Mouse (Mus musculus): ENCODE results near the gene St7. TPM values are rescaled to one million over a fixed set of nuclear protein-coding genes. Genes with fewer than 3 reads are reported as not detected.

Gene St7
- polyA plus RNA-seq, 1 experiment: 18.8 TPM

GRCm38 (mm10) chr6:17851316-17851715 is 158.6 kb downstream of the St7 start:
- H3K27ac ChIP-seq (ENCODE audit: control insufficient read depth, insufficient read depth, low read depth, low read length, poor library complexity): no peak overlapping the region
- TF ChIP-seq CTCF (IDR thresholded peaks at IDR 0.05; ENCODE audit: control insufficient read depth, insufficient read depth, low read length) (no peak), POLR2A (IDR thresholded peaks at IDR 0.05; ENCODE audit: borderline replicate concordance, control insufficient read depth, low read depth, low read length) (no peak)
- 83% methylated on average over 2 of the region's 2 CpGs for WGBS
- no peak overlapping the region for H3K4me3 ChIP-seq (replicated peaks; ENCODE audit: control insufficient read depth, low read depth, low read length)
- H3K4me1 ChIP-seq (ENCODE audit: control insufficient read depth, insufficient read depth, low read length): no peaks in the 10 kb centered on the region

GRCm38 (mm10) chr6:17853587-17854274 is 161.0 kb downstream of the St7 start:
- Histone ChIP-seq H3K27ac (ENCODE audit: control insufficient read depth, insufficient read depth, low read depth, low read length, poor library complexity) (no peak overlapping the region), H3K4me1 (ENCODE audit: control insufficient read depth, insufficient read depth, low read length) (no peaks in the 10 kb centered on the region), H3K4me3 (replicated peaks; ENCODE audit: control insufficient read depth, low read depth, low read length) (no peak overlapping the region)
- TF ChIP-seq CTCF (IDR thresholded peaks at IDR 0.05; ENCODE audit: control insufficient read depth, insufficient read depth, low read length) (no peak), POLR2A (IDR thresholded peaks at IDR 0.05; ENCODE audit: borderline replicate concordance, control insufficient read depth, low read depth, low read length) (no peak)
- WGBS: 88% methylated on average over 5 of the region's 5 CpGs

DNA sequence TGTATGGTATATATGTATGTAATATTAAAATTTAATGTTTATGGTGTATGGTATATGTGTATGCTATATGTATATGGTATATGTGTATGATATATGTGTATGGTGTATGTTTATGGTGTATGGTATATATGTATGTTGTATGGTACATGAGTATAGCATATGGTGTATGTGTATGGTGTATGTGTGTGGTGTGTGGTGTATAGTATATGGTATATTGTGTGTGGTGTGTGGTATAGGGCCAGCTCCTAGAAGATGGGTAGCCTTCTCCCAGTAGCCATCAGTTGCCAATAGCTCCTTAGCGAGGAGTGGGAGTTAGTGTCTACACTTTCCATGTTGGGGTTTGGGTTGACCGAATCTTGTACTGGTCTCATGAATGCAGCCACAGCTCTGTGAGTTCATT is 162.9 kb downstream of the St7 start:
- Histone ChIP-seq H3K4me1 (ENCODE audit: control insufficient read depth, insufficient read depth, low read length) (no peaks in the 10 kb centered on the region), H3K27ac (ENCODE audit: control insufficient read depth, insufficient read depth, low read depth, low read length, poor library complexity) (no peak overlapping the region), H3K4me3 (replicated peaks; ENCODE audit: control insufficient read depth, low read depth, low read length) (no peak overlapping the region)
- WGBS: 94% methylated on average over 2 of the region's 2 CpGs
- TF ChIP-seq POLR2A (IDR thresholded peaks at IDR 0.05; ENCODE audit: borderline replicate concordance, control insufficient read depth, low read depth, low read length): no peak

DNA sequence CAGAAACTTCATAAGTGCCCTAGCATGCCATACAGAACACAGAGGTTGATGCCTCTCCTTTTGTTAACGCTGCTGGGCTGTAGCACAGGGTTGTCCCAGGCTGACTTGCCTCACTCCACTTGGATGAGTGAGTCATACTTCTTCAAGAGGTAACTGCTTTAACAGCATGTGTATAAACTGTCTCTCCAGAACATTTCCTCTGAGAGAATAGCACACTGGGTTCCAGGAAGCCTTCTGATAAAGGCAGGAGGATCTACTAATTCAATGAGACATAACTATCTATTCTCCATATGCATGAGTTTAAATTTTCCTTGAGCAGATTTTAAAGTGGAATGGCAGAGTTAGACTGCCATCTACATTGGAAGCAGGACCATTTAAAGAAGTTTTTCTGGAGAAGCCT is 166.8 kb downstream of the St7 start:
- Histone ChIP-seq H3K4me3 (replicated peaks; ENCODE audit: control insufficient read depth, low read depth, low read length) (no peak overlapping the region), H3K27ac (ENCODE audit: control insufficient read depth, insufficient read depth, low read depth, low read length, poor library complexity) (no peak overlapping the region), H3K4me1 (ENCODE audit: control insufficient read depth, insufficient read depth, low read length) (no peaks in the 10 kb centered on the region)
- 84% methylated on average over 1 of the region's 1 CpGs for WGBS
- no peak for TF ChIP-seq CTCF (IDR thresholded peaks at IDR 0.05; ENCODE audit: control insufficient read depth, insufficient read depth, low read length)

DNA sequence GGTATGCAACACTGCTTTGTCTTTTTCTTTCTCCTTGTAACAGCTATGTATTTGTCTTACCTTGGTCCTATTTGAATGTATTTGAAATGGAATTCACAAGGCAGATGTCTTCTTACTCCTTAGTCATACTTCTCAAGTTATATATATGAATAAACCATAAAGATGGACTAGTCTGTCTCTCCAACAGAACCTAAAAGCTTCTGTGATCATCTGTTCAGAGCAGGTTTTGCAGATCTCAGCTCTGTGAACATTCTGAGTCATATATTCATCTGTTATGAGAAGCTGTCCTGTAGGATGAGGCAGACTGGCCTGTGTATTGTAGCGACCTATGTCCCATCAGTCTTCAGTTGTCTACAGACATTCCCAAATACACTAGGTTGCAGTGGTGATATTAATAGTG is 167.7 kb downstream of the St7 start:
- Histone ChIP-seq H3K27ac (ENCODE audit: control insufficient read depth, insufficient read depth, low read depth, low read length, poor library complexity) (no peak overlapping the region), H3K4me3 (replicated peaks; ENCODE audit: control insufficient read depth, low read depth, low read length) (no peak overlapping the region), H3K4me1 (ENCODE audit: control insufficient read depth, insufficient read depth, low read length) (no peaks in the 10 kb centered on the region)
- WGBS: 86% methylated on average over 1 of the region's 1 CpGs
- no peak for TF ChIP-seq POLR2A (IDR thresholded peaks at IDR 0.05; ENCODE audit: borderline replicate concordance, control insufficient read depth, low read depth, low read length)
- TF ChIP-seq CTCF (IDR thresholded peaks at IDR 0.05; ENCODE audit: control insufficient read depth, insufficient read depth, low read length): no peak

- no peaks in the 10 kb centered on the region for H3K4me1 ChIP-seq (ENCODE audit: control insufficient read depth, insufficient read depth, low read length)
- TF ChIP-seq CTCF (IDR thresholded peaks at IDR 0.05; ENCODE audit: control insufficient read depth, insufficient read depth, low read length) (no peak), POLR2A (IDR thresholded peaks at IDR 0.05; ENCODE audit: borderline replicate concordance, control insufficient read depth, low read depth, low read length) (no peak)
- no peak overlapping the region for H3K27ac ChIP-seq (ENCODE audit: control insufficient read depth, insufficient read depth, low read depth, low read length, poor library complexity)
- 72% methylated on average over 1 of the region's 1 CpGs for WGBS
- no peak overlapping the region for H3K4me3 ChIP-seq (replicated peaks; ENCODE audit: control insufficient read depth, low read depth, low read length)
These were observed 175.1 kb downstream of the St7 start for GRCm38 (mm10) chr6:17867796-17868195.

DNA sequence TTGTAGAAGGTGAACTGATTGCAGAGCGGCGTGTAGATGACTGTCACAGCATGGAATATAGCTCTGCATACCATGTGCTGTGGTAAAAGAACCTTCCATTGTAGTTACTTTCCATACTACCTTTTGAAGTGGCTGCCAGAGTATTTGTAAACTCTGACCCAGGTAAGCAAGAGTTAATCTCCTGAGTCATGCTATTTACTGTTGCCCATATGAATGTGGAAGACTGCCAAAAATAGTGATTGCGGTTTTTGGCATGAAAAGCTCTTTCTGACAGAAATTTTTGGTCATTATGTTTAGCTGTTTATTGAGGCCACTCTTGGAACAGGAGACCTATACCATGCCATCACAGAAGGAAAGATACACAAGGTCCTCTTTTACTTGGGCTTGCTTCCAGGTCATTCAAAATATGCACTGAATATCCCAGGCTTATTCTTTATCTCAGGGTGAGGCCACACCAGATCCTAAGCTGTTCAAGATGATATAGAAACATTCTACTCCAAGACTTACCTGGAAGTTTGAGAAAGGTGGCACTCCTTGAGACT is 179.2 kb downstream of the St7 start:
- Histone ChIP-seq H3K4me3 (replicated peaks; ENCODE audit: control insufficient read depth, low read depth, low read length) (no peak overlapping the region), H3K27ac (ENCODE audit: control insufficient read depth, insufficient read depth, low read depth, low read length, poor library complexity) (no peak overlapping the region), H3K4me1 (ENCODE audit: control insufficient read depth, insufficient read depth, low read length) (no peaks in the 10 kb centered on the region)
- 72% methylated on average over 3 of the region's 3 CpGs for WGBS
- no peak for TF ChIP-seq CTCF (IDR thresholded peaks at IDR 0.05; ENCODE audit: control insufficient read depth, insufficient read depth, low read length)
- TF ChIP-seq POLR2A (IDR thresholded peaks at IDR 0.05; ENCODE audit: borderline replicate concordance, control insufficient read depth, low read depth, low read length): no peak

DNA sequence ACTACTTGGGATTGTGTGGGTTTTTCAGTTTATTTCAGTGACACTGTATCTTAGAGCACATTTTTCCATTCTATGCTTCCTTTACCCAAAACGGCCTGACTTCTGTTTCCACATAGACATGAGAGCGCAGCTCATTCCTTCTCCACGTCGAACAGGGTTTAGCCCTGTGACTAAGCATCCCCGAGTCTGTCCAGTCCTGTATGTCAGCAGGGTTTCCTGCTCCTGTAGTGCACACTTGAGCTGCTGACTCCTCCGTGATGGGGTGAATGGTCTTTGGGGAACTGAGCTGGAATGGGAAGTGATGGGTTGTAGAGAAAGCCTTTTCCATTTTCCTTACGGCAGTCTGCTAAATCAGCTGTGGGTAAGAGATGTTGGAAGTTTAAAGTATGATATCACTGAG is 182.9 kb downstream of the St7 start:
- Histone ChIP-seq H3K27ac (ENCODE audit: control insufficient read depth, insufficient read depth, low read depth, low read length, poor library complexity) (no peak overlapping the region), H3K4me1 (ENCODE audit: control insufficient read depth, insufficient read depth, low read length) (no peaks in the 10 kb centered on the region), H3K4me3 (replicated peaks; ENCODE audit: control insufficient read depth, low read depth, low read length) (no peak overlapping the region)
- WGBS: 69% methylated on average over 7 of the region's 7 CpGs
- TF ChIP-seq POLR2A (IDR thresholded peaks at IDR 0.05; ENCODE audit: borderline replicate concordance, control insufficient read depth, low read depth, low read length) (no peak), CTCF (IDR thresholded peaks at IDR 0.05; ENCODE audit: control insufficient read depth, insufficient read depth, low read length) (no peak)
